Mouse (Mus musculus): ENCODE results near the gene Gsg1l. TPM values are rescaled to one million over a fixed set of nuclear protein-coding genes. Genes with fewer than 3 reads are reported as not detected.

Gene Gsg1l
- total RNA-seq, 2 experiments from 2014 or later: 14.0 to 16.0 TPM

DNA sequence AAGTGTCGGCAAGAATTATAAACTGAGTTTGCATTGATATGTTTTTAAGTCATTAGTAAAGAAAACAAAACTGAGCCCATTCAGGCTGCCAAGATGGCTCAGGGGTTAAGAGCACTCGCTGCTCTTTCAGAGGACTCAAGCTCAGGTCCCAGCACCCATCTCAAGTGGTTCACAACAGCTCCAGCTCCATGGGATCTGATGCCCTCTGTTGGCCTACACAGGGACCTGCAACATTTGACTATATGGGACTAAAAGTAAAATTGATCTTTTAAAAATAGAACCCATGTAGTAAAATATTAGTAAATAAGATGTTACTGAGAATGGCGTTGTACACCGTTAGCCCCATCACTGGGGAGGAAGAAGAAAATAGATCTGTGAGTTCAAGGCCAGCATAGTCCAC lies 11.9 kb downstream of the Gsg1l start:
- Histone ChIP-seq H3K4me3 (no peak overlapping the region), H3K27ac (no peak overlapping the region)
- DNase-seq (ENCODE audit: low spot score in 2 of 2): no peak
- TF ChIP-seq CTCF (conservative IDR thresholded peaks at IDR 0.05): peak; percentile 42

DNA sequence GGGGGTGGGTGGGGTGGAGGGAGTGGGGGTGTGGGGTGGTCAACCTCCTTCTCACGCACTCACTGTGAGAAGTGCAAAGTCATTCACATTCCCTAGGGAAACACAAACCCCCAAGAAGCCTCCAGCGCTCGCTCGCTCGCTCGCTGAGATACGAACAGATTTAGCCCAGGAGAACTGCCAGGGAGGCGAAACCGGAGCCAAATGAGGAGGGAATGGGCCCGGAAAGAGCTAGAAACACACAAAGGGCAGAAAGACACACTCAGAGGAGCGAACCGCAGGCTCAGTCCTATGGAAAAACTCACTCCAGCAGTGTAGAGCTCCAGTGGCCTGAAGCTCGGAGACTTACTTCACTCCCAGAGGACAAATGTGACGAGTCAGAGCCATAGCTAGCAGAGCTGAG lies 15.4 kb downstream of the Gsg1l start:
- no peak for TF ChIP-seq CTCF (conservative IDR thresholded peaks at IDR 0.05)
- DNase-seq (ENCODE audit: low spot score in 2 of 2): peak; percentile 41 to 58
- no peak overlapping the region for H3K27ac ChIP-seq
- H3K4me3 ChIP-seq: peak overlapping the region; percentile 23; the same call in 1 of the 2 replicates

DNA sequence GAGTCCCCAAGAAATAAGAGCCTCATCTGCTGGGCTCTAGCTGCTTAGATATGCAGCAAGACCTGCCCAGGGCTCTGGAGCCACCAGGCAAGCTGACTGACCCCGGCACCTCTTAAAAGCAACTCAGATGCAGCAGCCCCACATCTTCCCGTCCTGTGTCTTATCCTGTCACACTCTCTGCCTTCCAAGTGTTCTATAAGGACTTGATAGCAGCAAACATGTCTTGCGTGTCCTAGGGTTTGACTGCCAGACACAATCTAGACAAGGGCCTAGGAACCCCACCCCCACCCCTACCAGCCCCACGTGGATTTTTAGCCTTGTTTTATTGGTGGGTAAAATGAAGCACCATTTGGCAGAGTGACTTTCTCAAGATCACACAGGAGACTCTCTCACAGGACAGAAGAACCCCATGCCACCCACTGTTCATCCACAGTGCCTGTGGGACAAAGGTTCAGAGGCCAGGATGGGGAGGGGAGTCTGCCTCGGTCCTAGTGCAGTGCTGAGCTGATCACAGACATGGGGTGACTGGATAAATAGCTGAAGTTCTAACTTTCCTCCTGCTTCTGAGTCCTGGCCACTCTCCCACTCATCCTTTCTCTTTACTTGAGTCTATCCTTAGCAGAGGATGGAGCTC lies 16.9 kb downstream of the Gsg1l start:
- H3K4me3 ChIP-seq: no peak overlapping the region
- TF ChIP-seq CTCF (conservative IDR thresholded peaks at IDR 0.05): no peak
- no peak for DNase-seq (ENCODE audit: low spot score in 2 of 2)
- H3K27ac ChIP-seq: no peak overlapping the region

DNA sequence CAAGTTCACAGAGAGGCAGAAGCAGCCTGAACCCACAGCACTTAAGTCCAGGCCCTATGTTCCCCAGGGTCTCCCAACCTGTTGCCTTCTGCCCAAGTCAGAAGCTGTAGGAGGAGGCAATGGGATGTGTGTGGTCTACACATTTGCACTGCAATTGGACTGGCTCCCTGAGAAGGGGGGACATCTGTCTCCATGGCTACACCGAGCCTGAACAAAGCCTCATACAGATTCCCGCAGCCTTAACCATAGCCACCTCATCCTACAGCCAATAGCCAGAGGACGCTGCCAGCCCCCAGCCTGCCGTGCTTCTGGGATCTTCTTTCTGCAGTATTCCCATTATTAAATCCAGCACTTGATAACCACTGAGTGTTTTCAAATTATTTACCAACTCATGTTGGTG lies 20.0 kb downstream of the Gsg1l start:
- DNase-seq (ENCODE audit: low spot score in 2 of 2): no peak
- no peak overlapping the region for H3K4me3 ChIP-seq
- H3K27ac ChIP-seq: no peak overlapping the region
- no peak for TF ChIP-seq CTCF (conservative IDR thresholded peaks at IDR 0.05)

DNA sequence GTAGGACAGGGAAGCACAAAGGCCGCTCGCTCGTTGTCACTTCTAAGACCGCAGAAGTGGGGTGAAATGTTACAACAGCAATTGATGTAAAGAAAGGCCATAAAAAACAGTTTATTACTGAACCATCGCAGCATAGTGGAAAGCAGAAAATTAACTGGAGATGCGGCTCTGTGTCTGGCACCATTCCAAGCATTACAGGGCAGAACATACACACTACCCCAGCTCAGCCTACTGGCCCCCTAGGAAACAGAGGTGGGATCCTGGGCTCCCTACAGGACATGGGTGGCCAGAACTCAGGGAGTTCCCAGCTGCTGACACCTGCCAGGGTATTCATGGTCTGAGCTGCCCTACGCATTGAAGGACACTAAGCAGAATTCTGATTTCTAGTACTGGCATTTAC lies 23.3 kb downstream of the Gsg1l start:
- Histone ChIP-seq H3K4me3 (no peak overlapping the region), H3K27ac (no peak overlapping the region)
- no peak for TF ChIP-seq CTCF (conservative IDR thresholded peaks at IDR 0.05)
- DNase-seq (ENCODE audit: low spot score in 2 of 2): no peak

DNA sequence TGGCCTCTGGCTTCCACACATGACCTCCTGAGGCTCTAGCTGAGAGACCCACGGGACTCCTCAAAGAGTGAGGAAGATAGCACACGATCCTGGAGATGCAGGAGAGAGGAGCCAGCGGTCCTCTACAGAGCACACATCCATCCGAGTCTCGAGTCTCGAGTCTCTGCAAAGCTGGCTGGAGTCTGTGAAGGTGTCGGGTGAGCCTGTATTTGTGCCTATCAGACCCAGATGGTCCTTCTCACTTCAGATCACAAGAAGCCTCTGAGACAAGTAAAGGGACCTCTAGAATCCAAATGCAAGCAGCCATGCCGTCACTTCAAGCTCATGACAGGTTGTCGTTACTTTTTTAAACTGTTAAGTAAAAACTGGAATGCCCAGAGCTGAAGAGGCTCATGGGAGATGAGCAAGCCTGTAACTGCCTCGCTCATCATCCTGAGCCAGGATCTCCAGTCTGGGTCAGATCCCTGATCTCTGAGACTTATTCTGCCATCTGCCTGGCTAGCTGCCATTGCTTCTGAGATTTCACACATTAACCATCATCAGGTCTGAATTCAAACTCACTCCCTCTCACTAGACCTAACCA lies 24.8 kb downstream of the Gsg1l start:
- TF ChIP-seq CTCF (conservative IDR thresholded peaks at IDR 0.05): no peak
- no peak for DNase-seq (ENCODE audit: low spot score in 2 of 2)
- H3K27ac ChIP-seq: no peak overlapping the region
- no peak overlapping the region for H3K4me3 ChIP-seq

DNA sequence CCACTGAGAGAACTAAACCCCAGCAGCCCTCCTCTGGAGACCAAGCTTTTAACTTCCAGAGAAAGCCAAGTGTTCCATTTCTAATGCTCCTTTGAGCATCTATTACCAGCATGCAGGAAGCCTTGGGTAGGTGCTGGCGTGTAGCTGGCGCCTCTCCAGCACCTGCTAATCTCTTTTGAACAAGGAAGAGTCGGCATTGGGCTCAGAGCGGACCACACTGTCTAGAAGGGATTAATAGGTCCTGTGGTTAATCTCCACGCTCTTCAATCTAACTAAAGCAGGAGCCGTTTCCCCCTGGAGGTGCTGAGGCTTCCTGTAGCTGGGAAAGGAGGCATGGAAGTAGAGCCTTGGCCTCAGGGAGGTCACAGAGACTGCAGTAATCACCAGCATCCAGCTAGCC lies 27.6 kb downstream of the Gsg1l start:
- H3K4me3 ChIP-seq: no peak overlapping the region
- TF ChIP-seq CTCF (conservative IDR thresholded peaks at IDR 0.05): no peak
- H3K27ac ChIP-seq: no peak overlapping the region
- DNase-seq (ENCODE audit: low spot score in 2 of 2): no peak

DNA sequence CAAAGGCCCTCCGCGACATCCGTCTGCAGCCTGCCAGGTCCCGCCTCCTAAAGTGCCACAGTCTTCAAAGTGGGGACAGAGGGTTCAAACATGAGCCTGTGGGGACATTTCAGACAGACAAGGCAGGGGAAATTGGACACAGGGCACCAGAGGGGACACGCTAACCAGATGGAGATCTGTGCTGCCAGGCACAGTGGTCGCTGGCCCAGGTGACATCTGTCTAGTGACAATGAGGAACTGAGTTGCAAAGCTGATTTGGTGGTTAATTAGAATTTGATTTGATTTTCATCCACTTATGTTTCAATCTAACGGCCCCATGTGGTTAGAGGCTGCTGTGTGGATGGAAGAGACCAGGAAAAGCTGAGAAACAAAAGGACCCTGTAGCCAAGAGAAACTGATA lies 28.6 kb downstream of the Gsg1l start:
- no peak for DNase-seq (ENCODE audit: low spot score in 2 of 2)
- H3K4me3 ChIP-seq: no peak overlapping the region
- H3K27ac ChIP-seq: no peak overlapping the region
- no peak for TF ChIP-seq CTCF (conservative IDR thresholded peaks at IDR 0.05)

DNA sequence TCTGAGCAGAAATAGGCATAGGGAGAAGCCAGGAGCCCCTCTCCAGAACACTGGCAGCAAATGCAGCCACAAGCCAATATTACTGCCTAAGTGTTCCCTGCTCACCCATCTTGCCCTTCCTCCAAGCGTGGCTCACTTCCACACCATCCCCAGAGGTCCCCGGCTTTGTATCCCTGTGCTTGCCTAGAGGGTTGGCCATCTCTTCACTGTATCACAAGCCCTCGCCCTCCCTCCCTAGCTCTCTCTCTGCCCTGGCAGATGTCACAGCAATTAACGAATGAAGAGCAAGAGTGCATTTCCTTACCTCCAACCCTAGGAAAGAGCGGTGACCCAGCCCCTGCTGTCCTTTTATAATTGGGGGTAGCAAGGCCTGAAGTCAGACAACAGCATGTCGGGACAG lies 30.3 kb downstream of the Gsg1l start:
- no peak for TF ChIP-seq CTCF (conservative IDR thresholded peaks at IDR 0.05)
- Histone ChIP-seq H3K27ac (no peak overlapping the region), H3K4me3 (no peak overlapping the region)
- no peak for DNase-seq (ENCODE audit: low spot score in 2 of 2)

DNA sequence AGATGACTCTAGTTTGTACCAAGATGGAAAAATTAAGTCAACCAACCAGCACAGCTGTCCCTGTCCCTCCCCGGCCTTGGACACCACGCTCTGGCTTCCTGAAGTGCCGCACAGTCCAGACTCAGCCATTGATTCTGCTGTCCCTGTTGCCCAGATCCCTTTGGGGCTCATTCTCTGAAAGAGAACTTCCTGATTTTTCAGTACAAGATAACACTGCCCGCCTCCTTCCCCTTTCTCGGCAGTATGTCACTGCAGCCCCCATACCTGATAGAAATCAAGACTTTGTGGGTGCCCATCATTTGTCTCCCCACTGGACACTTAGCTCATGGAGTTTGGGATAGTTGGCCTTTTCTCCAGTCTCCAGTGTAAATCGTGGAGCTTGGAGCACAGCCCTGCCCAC lies 37.1 kb downstream of the Gsg1l start:
- Histone ChIP-seq H3K27ac (no peak overlapping the region), H3K4me3 (no peak overlapping the region)
- DNase-seq (ENCODE audit: low spot score in 2 of 2): no peak
- no peak for TF ChIP-seq CTCF (conservative IDR thresholded peaks at IDR 0.05)

DNA sequence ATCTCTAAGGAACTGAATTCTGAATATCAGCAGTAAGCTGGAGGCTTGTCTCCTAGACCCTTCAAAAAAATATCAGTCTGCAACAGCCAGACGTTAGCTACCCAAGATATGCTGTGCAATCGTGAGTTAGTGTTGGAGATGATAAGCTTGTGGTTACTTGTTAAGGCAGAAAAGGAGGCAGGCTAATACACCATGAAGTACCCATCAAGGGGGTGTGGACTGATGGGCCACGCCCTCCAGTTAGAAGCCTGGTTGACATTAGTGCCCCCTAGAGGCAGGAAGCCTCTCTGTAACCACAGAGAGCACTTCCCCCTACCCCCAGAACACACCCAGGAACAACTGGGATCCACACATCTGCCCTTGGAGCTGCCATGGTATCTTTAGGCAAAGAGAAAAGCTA lies 39.9 kb downstream of the Gsg1l start:
- TF ChIP-seq CTCF (conservative IDR thresholded peaks at IDR 0.05): peak; percentile 64
- DNase-seq (ENCODE audit: low spot score in 2 of 2): no peak
- H3K27ac ChIP-seq: no peak overlapping the region
- H3K4me3 ChIP-seq: no peak overlapping the region

DNA sequence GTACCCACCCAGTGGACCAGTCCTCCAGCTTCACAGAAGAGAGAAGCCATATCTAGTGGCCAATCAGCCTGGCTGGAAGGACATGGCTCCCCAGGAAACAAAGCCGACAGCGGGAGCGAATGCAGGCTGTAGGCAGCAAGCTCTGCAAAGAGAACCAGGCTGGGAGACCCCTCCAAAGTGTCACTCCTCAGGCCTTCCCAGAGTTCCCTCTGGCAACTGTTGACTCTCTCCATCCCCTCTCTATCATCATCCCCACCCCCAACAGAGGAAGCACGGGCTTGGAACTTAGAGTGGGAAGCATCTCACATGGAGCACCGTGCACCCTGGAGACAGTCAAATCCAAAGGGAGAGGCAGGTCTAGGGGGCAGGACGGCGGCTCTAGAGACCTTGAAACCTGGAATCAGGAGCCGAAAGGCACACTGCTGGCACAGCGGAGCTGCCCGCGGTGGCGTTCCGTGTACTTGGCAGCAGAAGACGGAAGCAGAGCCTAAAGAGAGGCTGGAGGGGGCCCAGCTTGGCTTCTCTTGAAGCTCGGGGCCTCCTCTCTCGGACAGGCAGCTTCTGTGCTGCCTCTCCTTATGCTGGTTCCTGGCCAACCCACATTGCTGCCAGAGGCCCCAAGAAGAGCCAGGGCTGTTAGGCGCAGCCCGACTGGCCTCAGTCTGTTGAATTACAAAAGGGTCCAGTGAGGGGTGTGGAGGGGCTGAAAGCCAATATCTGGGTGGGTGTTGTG lies 41.3 kb downstream of the Gsg1l start:
- no peak for TF ChIP-seq CTCF (conservative IDR thresholded peaks at IDR 0.05)
- H3K27ac ChIP-seq: peak overlapping the region; percentile 53
- DNase-seq (ENCODE audit: low spot score in 2 of 2): peak; percentile 71 to 84
- H3K4me3 ChIP-seq: no peak overlapping the region; the same call in 1 of the 2 replicates

DNA sequence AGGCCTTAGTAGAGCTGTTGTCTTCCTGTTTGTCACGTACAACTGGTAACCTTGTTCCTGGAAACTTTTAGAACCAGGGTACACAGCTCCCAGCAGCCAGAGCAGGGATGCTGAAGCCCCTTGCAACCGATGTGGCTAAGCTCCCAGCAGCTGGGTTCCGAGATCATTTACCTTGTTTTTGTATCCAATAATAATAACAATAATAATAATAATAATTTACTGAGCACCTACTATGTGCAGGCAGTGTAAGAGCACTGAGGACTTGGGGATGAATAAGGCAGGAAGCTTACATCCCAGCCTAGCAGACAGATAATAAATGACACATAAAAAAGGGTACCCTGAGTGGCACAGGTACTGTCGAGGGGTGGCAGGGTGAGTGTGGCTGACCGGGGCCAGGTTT lies 42.4 kb downstream of the Gsg1l start:
- Histone ChIP-seq H3K27ac (no peak overlapping the region), H3K4me3 (no peak overlapping the region)
- no peak for TF ChIP-seq CTCF (conservative IDR thresholded peaks at IDR 0.05)
- no peak for DNase-seq (ENCODE audit: low spot score in 2 of 2)
